ENCODE assay signal across 9 mouse cellular contexts in genomic region chr17:50407249-50407990, GRCm38 (mm10).
DNase-seq lines count a peak whose midpoint lies in the region; ATAC-seq lines count a peak whose summit lies in the region.
"Had no signal": no experiment of that assay in that cellular context is flagged by ENCODE, and none has a peak within 500 bp of the region (broad histone marks: within the 10 kb centered on the region; RNA-seq: fewer than 3 reads in every experiment).

No protein-coding gene starts in this region.

- peaks cover 35% of the 10 kb centered on the region for H3K27me3 ChIP-seq in limb, embryonic 12.5 days
- H3K27me3 ChIP-seq: limb, embryonic 15.5 days had no signal

- peak overlapping the region; percentile 32 for H3K4me2 ChIP-seq in limb, embryonic 12.5 days
- H3K4me2 ChIP-seq: limb, embryonic 15.5 days had no signal

- no peak overlapping the region for H3K9ac ChIP-seq in limb, embryonic 12.5 days (replicated peaks)
- H3K9ac ChIP-seq: limb, embryonic 15.5 days had no signal

- DNase-seq in R1 (ENCODE audit: low read depth, low spot score), result peak; percentile 45
- peak; percentile 90 for DNase-seq in cerebellum, adult 8-10 months
- DNase-seq in forelimb bud, embryonic 11.5 days (ENCODE audit: low read depth, low spot score), result peak; percentile 92
- DNase-seq in testis, postnatal 10 days (ENCODE audit: low spot score), result no peak
- no peak for DNase-seq in kidney, adult 9 months
- no peak for DNase-seq in urinary bladder, postnatal 14 days (ENCODE audit: low spot score)
- no peak for DNase-seq in heart, postnatal 4 days

- no peaks in the 10 kb centered on the region for H3K9me3 ChIP-seq in limb, embryonic 12.5 days
- H3K9me3 ChIP-seq: limb, embryonic 15.5 days had no signal

- peak; percentile 85; the same call in 1 of the 2 replicates for ATAC-seq in limb, embryonic 12.5 days (ENCODE audit: insufficient number of reproducible peaks, insufficient read depth, low FRiP score, low TSS enrichment, low read depth)

- H3K27ac ChIP-seq in limb, embryonic 12.5 days, result peak overlapping the region; percentile 25; the same call in 1 of the 2 replicates
- H3K27ac ChIP-seq: limb, embryonic 15.5 days had no signal

- peaks cover 20% of the 10 kb centered on the region for H3K4me1 ChIP-seq in limb, embryonic 12.5 days (replicated peaks)

- H3K36me3 ChIP-seq in limb, embryonic 12.5 days, result no peaks in the 10 kb centered on the region
- H3K36me3 ChIP-seq: limb, embryonic 15.5 days had no signal

- 16% methylated on average over 11 of the region's 11 CpGs for WGBS in limb, embryonic 12.5 days

- H3K4me3 ChIP-seq in limb, embryonic 12.5 days (replicated peaks), result no peak overlapping the region
- H3K4me3 ChIP-seq: limb, embryonic 15.5 days had no signal

Comparison
In these comparisons a context has a peak if more than half of its experiments do, and no peak if none do; other contexts are left out.
1. DNase-seq: peak in R1 (single experiment), cerebellum, adult 8-10 months (single experiment) and forelimb bud, embryonic 11.5 days (single experiment); none in testis, postnatal 10 days (single experiment), kidney, adult 9 months (single experiment), urinary bladder, postnatal 14 days (single experiment) and heart, postnatal 4 days (single experiment).